Mouse (Mus musculus): ENCODE measurements around the gene Sh3bp5l. TPM values are rescaled to one million over a fixed set of nuclear protein-coding genes. Genes with fewer than 3 reads are reported as not detected.

Sh3bp5l gene
- polyA plus RNA-seq, 1 experiment from 2014 or later = 41.4 TPM

GRCm38 (mm10) chr11:58379516-58379915, 49.0 kb downstream of the Sh3bp5l start:
- H3K27me3 ChIP-seq (ENCODE audit: control insufficient read depth, insufficient read depth, low read length) = no peaks in the 10 kb centered on the region
- DNase-seq (ENCODE audit: low spot score) (no peak), ATAC-seq (ENCODE audit: insufficient read depth, low FRiP score, low TSS enrichment) (no peak)
- no peaks in the 10 kb centered on the region for H3K9me3 ChIP-seq (ENCODE audit: control insufficient read depth, low read length)
- 96% methylated on average over 1 of the region's 1 CpGs for WGBS
- H3K4me3 ChIP-seq (ENCODE audit: low read depth, low read length) = no peak overlapping the region
- no peak overlapping the region for H3K27ac ChIP-seq (ENCODE audit: low read depth, low read length)
- no peak overlapping the region for H3K9ac ChIP-seq (ENCODE audit: low read length)
- no peak overlapping the region for H3K4me2 ChIP-seq (ENCODE audit: low read depth)
- H3K36me3 ChIP-seq (ENCODE audit: control insufficient read depth, insufficient read depth, low read length) = no peaks in the 10 kb centered on the region
- H3K4me1 ChIP-seq (ENCODE audit: control insufficient read depth, insufficient read depth, low read length) = no peaks in the 10 kb centered on the region

- DNase-seq (ENCODE audit: low spot score) (no peak), ATAC-seq (ENCODE audit: insufficient read depth, low FRiP score, low TSS enrichment) (no peak)
- H3K9ac ChIP-seq (ENCODE audit: low read length) = no peak overlapping the region
- no peak overlapping the region for H3K27ac ChIP-seq (ENCODE audit: low read depth, low read length)
- H3K4me1 ChIP-seq (ENCODE audit: control insufficient read depth, insufficient read depth, low read length) = no peaks in the 10 kb centered on the region
- H3K4me3 ChIP-seq (ENCODE audit: low read depth, low read length) = no peak overlapping the region
- H3K9me3 ChIP-seq (ENCODE audit: control insufficient read depth, low read length) = no peaks in the 10 kb centered on the region
- H3K27me3 ChIP-seq (ENCODE audit: control insufficient read depth, insufficient read depth, low read length) = no peaks in the 10 kb centered on the region
- WGBS = 88% methylated on average over 6 of the region's 6 CpGs
- no peak overlapping the region for H3K4me2 ChIP-seq (ENCODE audit: low read depth)
- H3K36me3 ChIP-seq (ENCODE audit: control insufficient read depth, insufficient read depth, low read length) = no peaks in the 10 kb centered on the region
Measured at GRCm38 (mm10) chr11:58382471-58382870, 51.9 kb downstream of the Sh3bp5l start.

Other genes with a start within 250 kb of the Sh3bp5l start
- not detected in 2 replicates for gene Gm12248, start 237.6 kb upstream of the Sh3bp5l start, polyA plus RNA-seq (2014; fragmentation: Nextera tagmentation; extraction: Ambion mirVana)
- gene Cnot8, start 226.6 kb upstream of the Sh3bp5l start, polyA plus RNA-seq (2014; fragmentation: Nextera tagmentation; extraction: Ambion mirVana) = 112 and 118 TPM in 2 replicates
- gene Gemin5, start 162.2 kb upstream of the Sh3bp5l start, polyA plus RNA-seq (2014; fragmentation: Nextera tagmentation; extraction: Ambion mirVana) = 26.4 and 27.6 TPM in 2 replicates
- 123 and 138 TPM in 2 replicates for gene Mrpl22, start 159.1 kb upstream of the Sh3bp5l start, polyA plus RNA-seq (2014; fragmentation: Nextera tagmentation; extraction: Ambion mirVana)
- 2.1 and 2.4 TPM in 2 replicates for gene Igtp, start 131.2 kb upstream of the Sh3bp5l start, polyA plus RNA-seq (2014; fragmentation: Nextera tagmentation; extraction: Ambion mirVana)
- 0.72 and 1.4 TPM in 2 replicates for gene Irgm2, start 131.1 kb upstream of the Sh3bp5l start, polyA plus RNA-seq (2014; fragmentation: Nextera tagmentation; extraction: Ambion mirVana)
- gene 4930438A08Rik, start 55.9 kb upstream of the Sh3bp5l start, polyA plus RNA-seq (2014; fragmentation: Nextera tagmentation; extraction: Ambion mirVana) = not detected in 2 replicates
- gene Zfp692, start 23.7 kb upstream of the Sh3bp5l start, polyA plus RNA-seq (2014; fragmentation: Nextera tagmentation; extraction: Ambion mirVana) = 15.0 and 17.1 TPM in 2 replicates
- 25.5 and 27.7 TPM in 2 replicates for gene Zfp672, start 385 bp upstream of the Sh3bp5l start, polyA plus RNA-seq (2014; fragmentation: Nextera tagmentation; extraction: Ambion mirVana)
- not detected in 2 replicates for gene Lypd8, start 48.3 kb downstream of the Sh3bp5l start, polyA plus RNA-seq (2014; fragmentation: Nextera tagmentation; extraction: Ambion mirVana)
- not detected in 2 replicates for gene 1810065E05Rik, start 90.4 kb downstream of the Sh3bp5l start, polyA plus RNA-seq (2014; fragmentation: Nextera tagmentation; extraction: Ambion mirVana)
- gene Gm12253, start 101.8 kb downstream of the Sh3bp5l start, polyA plus RNA-seq (2014; fragmentation: Nextera tagmentation; extraction: Ambion mirVana) = not detected in 2 replicates
- gene Lypd9, start 122.2 kb downstream of the Sh3bp5l start, polyA plus RNA-seq (2014; fragmentation: Nextera tagmentation; extraction: Ambion mirVana) = not detected in 2 replicates
- gene Olfr30, start 131.5 kb downstream of the Sh3bp5l start, polyA plus RNA-seq (2014; fragmentation: Nextera tagmentation; extraction: Ambion mirVana) = not detected in 2 replicates
- not detected in 2 replicates for gene Olfr332, start 161.8 kb downstream of the Sh3bp5l start, polyA plus RNA-seq (2014; fragmentation: Nextera tagmentation; extraction: Ambion mirVana)
- gene Olfr331, start 171.8 kb downstream of the Sh3bp5l start, polyA plus RNA-seq (2014; fragmentation: Nextera tagmentation; extraction: Ambion mirVana) = not detected in 2 replicates
- not detected in 2 replicates for gene Olfr330, start 204.1 kb downstream of the Sh3bp5l start, polyA plus RNA-seq (2014; fragmentation: Nextera tagmentation; extraction: Ambion mirVana)
- not detected in 2 replicates for gene Olfr329-ps, start 215.7 kb downstream of the Sh3bp5l start, polyA plus RNA-seq (2014; fragmentation: Nextera tagmentation; extraction: Ambion mirVana)
- gene Olfr328, start 224.9 kb downstream of the Sh3bp5l start, polyA plus RNA-seq (2014; fragmentation: Nextera tagmentation; extraction: Ambion mirVana) = not detected in 2 replicates
- not detected in 2 replicates for gene Olfr224, start 239.8 kb downstream of the Sh3bp5l start, polyA plus RNA-seq (2014; fragmentation: Nextera tagmentation; extraction: Ambion mirVana)
- not detected in 2 replicates for gene Olfr325, start 247.0 kb downstream of the Sh3bp5l start, polyA plus RNA-seq (2014; fragmentation: Nextera tagmentation; extraction: Ambion mirVana)

Data from neural tube, embryonic 11.5 days (tissue).